Mouse (Mus musculus): ENCODE results near the gene Sirpb1a.
"Not testable (repeated sequence)": the region's sequence is repeated elsewhere in the genome, so short reads cannot be mapped to it uniquely, and the experiment has no call there.

The Sirpb1a gene

DNA sequence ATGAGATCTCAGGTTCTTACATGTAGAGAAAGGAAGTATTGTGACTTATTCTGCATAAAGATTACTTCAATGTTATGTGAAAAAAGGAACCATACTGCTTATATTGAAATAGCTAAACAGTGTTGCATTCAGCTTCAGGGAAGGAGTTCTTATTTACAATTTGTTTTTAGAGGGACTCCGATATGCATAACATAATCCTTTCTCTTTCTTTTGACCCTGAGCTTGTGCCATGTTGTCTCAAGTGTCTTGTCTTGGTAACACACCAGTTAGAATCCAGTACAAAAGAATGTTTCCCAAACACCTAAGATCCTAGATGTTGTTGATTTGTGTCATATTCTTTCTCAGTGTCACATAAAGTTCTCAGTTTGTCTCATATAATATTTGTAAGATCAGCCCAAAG lies at the start of gene Sirpb1a:
TSS of gene Sirpb1a (minus strand) at position 74 of the 400 bp plus-strand sequence.
- DNase-seq = not testable (repeated sequence)

DNA sequence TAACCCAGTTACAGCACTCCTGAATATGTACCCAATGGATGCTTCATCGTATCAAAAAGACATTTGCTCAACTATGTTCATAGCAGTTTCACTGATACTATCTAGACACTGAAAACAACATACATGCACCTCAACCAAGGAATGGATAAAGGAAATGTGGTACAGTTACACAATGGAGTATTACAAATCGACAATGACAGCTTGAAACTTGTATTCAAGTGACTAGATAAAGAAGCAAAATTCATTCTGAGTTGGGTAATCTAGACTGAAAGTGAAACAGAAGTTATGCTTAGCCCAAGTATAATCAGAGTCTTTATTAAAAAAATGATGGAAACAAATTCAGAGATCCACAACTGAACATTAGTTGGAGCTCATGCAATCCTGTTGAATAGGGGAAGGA lies 48.5 kb upstream of the Sirpb1a start:
- not testable (repeated sequence) for DNase-seq

DNA sequence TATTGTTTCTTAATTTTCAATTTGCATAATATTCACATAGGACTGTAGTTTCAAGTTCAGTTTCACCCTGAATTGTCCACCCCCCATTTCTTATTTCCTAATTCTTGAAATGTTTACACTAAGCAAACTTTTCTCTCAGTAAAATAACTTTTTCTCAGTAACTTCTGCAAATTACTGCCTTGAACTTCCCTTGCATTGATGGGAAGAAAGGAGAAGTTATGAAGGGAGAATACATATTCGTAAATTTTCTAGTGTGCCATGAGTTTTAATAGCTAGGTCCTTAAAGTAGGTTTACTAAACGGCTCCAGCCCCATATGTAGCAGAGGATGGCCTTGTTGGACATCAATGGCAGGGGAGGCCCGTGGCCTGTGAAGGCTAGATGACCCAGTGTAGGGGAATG lies 43.8 kb upstream of the Sirpb1a start:
- DNase-seq = not testable (repeated sequence)

DNA sequence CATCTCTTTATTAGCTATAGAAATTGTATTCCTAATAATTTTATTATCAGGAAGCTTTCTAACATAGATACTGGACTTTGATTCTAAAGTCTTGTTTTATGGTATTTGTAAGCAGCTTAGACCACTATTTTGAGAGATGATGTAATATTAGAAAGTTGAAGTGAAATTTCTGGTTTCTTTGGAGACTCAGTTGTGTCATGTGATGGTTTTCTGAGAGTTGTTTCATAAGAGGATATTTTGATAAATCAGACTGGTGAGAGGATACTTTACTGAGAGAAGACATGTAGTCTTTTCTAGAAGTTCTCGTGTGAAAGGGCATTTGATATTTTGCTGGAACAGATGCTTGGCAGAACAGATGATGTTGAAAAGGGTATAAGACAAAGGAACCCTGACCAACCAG lies 17.6 kb upstream of the Sirpb1a start:
- not testable (repeated sequence) for DNase-seq

DNA sequence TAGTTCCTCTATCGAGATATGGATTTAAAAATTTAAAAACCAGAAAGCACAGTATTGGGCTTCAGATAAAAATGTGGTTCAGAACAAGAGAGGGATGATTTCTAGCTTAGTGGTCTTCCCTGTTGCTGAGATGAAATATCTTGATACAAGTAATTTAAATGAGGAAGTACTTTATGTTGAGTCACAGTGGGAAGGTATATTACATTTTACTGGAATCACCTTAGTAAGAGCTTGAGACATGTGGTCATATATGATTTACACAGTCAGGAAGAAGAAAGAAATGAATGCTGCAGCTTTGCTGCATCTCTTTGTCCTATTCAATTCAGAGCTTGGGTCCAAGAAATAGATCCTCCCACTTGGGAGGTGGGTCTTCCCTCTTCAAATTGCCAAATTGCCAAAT lies 13.5 kb upstream of the Sirpb1a start:
- not testable (repeated sequence) for DNase-seq

DNA sequence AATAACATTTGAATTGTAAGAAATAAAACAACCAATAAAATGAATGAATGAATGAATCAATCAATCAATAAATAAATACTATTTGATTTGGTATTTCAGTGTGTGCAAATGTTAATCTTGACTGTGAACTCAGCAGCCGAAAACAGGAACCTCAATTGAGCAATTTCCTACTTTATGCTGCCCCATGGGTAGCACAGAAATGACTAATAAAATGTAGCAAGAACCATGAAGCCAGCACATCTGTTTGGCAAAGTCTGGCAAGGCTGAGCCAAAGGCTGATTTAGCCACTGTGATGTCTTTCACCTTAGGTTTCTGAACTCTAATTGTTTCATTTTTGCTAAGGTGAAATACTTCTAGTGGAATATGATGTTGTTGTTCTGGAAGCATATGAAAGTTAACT lies 1.6 kb upstream of the Sirpb1a start:
- peak; percentile 5 for DNase-seq

DNA sequence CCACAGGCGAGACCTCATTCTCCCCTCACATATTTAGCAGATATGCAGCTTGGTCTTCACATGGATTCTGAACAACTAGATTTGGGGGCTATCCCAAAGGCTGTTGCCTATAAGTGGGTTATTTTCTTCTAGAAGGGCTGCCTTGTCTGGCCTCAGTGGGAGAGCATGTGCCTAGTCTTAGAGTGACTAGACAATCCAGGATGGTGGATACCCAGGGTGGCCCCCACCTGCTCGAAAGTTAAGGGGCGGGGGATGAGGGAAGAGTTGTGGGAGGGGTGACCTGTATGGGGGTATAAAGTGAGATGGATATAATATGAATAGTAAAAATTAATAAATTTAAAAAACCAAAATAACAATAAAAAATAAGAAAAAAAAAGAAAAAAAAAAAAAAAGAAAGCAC lies 70.6 kb downstream of the Sirpb1a start:
- DNase-seq = not testable (repeated sequence)

DNA sequence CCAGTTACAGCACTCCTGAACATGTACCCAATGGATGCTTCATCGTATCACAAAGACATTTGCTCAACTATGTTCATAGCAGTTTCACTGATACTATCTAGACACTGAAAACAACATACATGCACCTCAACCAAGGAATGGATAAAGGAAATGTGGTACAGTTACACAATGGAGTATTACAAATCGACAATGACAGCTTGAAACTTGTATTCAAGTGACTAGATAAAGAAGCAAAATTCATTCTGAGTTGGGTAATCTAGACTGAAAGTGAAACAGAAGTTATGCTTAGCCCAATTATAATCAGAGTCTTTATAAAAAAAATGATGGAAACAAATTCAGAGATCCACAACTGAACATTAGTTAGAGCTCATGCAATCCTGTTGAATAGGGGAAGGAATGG lies 76.0 kb downstream of the Sirpb1a start:
- not testable (repeated sequence) for DNase-seq

DNA sequence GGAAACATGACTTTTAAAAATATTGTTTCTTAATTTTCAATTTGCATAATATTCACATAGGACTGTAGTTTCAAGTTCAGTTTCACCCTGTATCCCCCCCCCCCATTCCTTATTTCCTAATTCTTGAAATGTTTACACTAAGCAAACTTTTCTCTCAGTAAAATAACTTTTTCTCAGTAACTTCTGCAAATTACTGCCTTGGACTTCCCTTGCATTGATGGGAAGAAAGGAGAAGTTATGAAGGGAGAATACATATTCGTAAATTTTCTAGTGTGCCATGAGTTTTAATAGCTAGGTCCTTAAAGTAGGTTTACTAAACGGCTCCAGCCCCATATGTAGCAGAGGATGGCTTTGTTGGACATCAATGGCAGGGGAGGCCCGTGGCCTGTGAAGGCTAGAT lies 80.7 kb downstream of the Sirpb1a start:
- DNase-seq = not testable (repeated sequence)

DNA sequence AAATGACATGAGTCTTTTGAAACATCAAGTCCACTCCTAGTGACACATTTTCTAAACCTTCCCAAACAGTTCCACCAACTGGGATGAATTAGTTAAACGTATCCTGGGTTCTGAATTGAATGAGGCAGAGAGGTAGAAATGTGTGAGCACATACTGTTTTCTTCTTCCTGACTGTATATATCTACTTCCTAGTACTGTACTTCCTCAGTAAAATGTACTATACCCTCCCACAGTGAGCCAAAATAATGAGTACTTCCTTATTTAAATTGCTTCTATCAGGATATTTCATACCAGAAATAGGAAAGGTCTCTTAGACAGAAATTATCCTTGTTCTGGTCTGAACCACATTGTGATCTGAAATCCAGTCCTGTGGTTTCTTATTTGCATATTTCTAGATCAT lies 86.0 kb downstream of the Sirpb1a start:
- peak; percentile 20 for DNase-seq

DNA sequence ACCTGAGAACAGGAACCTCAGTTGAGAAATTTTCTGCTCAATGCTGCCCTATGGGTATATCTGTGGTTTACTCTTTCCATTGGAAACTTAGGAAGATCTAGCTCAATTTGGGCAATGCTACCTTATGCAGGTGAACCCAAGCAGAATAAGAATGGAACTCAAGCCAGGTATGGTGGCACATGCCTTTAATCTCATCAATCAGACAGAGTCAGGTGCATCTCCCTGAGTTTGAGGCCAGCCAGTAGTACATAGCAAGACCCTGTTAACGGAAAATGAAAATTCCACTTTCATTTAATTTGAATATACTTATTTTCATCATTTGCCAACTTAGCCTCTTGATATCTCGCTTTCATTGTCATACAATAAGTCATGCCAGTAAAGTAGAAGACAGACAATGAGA lies 92.1 kb downstream of the Sirpb1a start:
- no peak for DNase-seq

DNA sequence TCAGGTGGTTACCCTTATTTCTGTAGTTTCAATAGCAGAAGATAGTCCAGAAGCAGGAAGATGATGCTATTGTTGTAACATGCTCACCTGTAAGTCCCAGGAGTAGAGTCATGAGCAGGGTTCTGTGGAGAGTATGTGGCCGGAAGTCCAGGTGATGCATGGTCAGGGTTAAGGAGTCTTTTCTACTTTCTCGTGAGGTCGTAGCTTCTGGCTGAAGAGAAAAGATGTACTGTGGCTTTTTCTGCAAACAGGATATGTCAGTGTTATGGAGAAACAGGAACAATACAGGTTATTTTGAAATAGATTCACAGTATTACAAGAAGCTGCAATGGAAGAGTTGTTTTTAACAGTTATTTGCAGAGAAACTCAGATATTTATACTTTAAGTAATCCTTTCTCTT lies 94.3 kb downstream of the Sirpb1a start, which contains the start of gene Gm9733:
TSS of gene Gm9733 (minus strand) at position 240 of the 400 bp plus-strand sequence.
- no peak for DNase-seq

DNA sequence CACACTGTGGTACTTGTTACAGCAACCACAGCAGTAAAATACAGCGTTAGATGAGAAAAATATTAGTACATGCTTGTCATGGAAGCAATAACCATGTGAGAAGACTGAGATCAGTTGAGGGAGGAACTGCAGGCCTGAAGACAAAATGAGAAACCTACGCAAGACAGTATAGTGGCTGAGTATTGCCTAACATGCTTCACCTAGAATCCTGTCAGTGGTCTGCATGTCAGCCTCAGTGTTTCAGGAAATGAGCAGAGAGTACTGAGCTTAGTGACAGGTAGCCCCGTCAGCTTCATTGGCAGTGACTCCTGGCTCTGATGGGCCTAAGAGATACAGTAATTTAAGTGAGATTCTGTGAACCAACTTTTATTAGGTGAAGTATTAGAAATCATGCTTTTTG lies 94.8 kb downstream of the Sirpb1a start:
- peak; percentile 28 for DNase-seq

DNA sequence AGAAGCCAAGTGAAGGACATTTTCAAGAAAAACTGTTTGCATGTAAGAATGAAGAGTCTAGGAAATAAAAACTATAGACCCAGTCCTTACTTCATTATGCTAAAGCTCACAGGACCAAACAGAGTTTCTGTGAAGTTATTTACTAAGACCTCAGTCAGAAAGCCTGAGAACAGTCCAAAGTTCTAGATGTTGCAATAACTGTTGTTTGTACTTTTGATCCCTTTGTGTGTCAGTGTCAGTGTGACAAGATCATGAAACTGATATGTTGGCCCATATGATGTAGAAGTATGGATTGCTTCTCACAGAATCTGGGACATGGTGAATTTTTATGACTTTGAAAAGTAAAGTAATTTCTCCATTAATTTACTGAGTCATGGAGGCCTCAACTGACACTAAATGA lies 96.8 kb downstream of the Sirpb1a start:
- no peak for DNase-seq
